Comparison of ENCODE assay signal across 13 mouse cellular contexts in the genomic region with DNA sequence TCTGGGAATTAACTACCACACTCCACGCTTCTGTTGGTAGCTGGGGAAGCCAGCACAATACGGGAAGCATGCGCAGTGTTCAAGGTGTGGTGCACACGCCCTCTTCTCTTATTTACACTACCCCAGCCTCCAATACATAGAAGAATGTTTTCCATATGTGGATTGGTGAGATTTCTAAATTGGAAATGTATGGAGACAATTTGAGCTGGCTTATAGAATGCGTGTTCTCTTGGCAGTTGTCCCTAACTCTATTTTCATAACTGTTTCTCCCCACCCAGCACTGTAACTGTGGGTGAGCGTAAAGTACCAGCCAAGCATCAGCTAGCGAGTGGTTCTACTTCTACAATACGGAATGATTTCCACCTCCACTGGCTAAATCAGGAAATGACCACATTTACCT.
"Had no signal": no experiment of that assay in that cellular context is flagged by ENCODE, and none has a peak within 500 bp of the region (broad histone marks: within the 10 kb centered on the region; RNA-seq: fewer than 3 reads in every experiment).

No protein-coding gene starts in this region.

- H3K4me3 ChIP-seq: layer of hippocampus, adult 2 months; liver, embryonic 12.5 days; lung, embryonic 15.5 days; midbrain, embryonic 12.5 days; neural tube, embryonic 13.5 days had no signal

- H3K9me3 ChIP-seq: liver, embryonic 12.5 days; lung, embryonic 15.5 days; midbrain, embryonic 12.5 days; neural tube, embryonic 13.5 days had no signal

- H3K9ac ChIP-seq: liver, embryonic 12.5 days; lung, embryonic 15.5 days; midbrain, embryonic 12.5 days; neural tube, embryonic 13.5 days had no signal

- H3K36me3 ChIP-seq: liver, embryonic 12.5 days; lung, embryonic 15.5 days; midbrain, embryonic 12.5 days; neural tube, embryonic 13.5 days had no signal

- H3K27me3 ChIP-seq: liver, embryonic 12.5 days; lung, embryonic 15.5 days; midbrain, embryonic 12.5 days; neural tube, embryonic 13.5 days had no signal

- H3K27ac ChIP-seq: layer of hippocampus, adult 2 months; liver, embryonic 12.5 days; lung, embryonic 15.5 days; midbrain, embryonic 12.5 days; neural tube, embryonic 13.5 days had no signal

- DNase-seq: kidney, adult 18-20 months; kidney, postnatal 10 days; kidney, postnatal 4 days; lung, postnatal 14 days; retina, postnatal 1 day; right cerebral cortex, postnatal 25 days; thymus, postnatal 14 days had no signal

- H3K4me2 ChIP-seq: liver, embryonic 12.5 days; lung, embryonic 15.5 days; midbrain, embryonic 12.5 days; neural tube, embryonic 13.5 days had no signal

- ATAC-seq: liver, embryonic 12.5 days; midbrain, embryonic 16.5 days had no signal

- H3K4me1 ChIP-seq: liver, embryonic 12.5 days; lung, embryonic 15.5 days; midbrain, embryonic 12.5 days had no signal
